In the genomic region with DNA sequence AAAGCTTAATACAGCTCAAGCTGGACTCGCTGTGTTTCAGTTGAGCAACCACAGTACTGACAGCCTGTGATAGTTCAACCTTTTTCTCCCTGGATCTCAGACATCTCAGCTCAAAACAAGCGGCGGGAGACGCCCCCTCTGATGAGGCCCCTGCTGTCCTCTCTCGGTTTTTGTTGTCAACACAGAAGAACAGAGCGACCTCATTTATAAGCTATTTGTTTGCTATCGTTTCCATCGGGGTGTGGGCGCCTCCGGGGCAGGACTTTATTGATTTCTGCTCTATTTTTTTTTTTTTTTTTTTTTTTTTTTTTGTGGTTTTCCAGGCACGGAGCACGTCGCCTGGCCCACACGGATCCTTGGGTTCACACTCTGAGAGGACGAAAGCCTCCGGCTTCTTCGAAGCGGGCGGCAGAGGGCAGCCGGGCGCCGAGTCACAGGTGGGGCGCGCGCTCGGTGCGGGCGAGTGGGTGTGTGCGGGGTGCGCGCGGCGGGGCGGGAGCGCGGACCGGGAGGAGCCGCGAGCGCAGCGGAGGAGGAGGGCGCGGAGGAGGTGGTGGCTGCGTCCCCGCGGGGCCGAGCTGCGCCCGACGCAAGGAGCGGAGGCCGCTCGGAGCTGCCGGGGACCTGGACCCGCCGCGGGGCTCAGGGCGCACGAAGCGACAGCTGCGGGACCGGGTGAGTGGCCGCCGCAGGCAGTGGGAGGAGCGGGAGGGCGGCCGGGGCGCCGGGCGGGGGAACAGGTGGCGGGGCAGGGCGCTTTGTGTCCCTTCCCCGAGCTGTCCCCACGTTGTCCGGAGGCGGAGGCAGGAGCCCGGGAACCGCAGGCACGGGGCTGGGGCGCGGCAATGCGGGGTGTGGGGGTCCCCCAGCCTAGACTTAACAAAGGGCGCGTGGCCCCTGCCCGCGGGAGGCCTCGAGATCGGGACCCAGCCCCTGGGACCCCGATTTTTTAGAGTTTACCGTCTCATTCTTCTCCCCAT, we compare ENCODE assay signal across 8 mouse cellular contexts. TPM values are rescaled to one million over a fixed set of nuclear protein-coding genes. Genes with fewer than 3 reads are reported as not detected.
A peak's percentile ranks its signal among the peaks of the same experiment; 100 is the strongest.
DNase-seq lines count a peak whose midpoint lies in the region; ATAC-seq lines count a peak whose summit lies in the region.

TSS of gene Dapk1 (plus strand) at position 512 of the 980 bp plus-strand sequence.

- H3K9ac ChIP-seq in lung, embryonic 15.5 days = peak within 1 kb of the TSS; percentile 75

- H3K27me3 ChIP-seq in hindbrain, embryonic 10.5 days (ENCODE audit: insufficient read depth, poor library complexity, severe bottlenecking) = no peaks in the 10 kb centered on the region
- no peaks in the 10 kb centered on the region for H3K27me3 ChIP-seq in lung, embryonic 15.5 days

- under 1% methylated on average over 85 of the region's 90 CpGs for WGBS in hindbrain, embryonic 10.5 days
- WGBS in lung, embryonic 15.5 days = under 1% methylated on average over 73 of the region's 90 CpGs

- H3K4me3 ChIP-seq in hindbrain, embryonic 10.5 days = peak within 1 kb of the TSS; percentile 86
- peak within 1 kb of the TSS; percentile 82 for H3K4me3 ChIP-seq in lung, embryonic 15.5 days

- H3K4me2 ChIP-seq in lung, embryonic 15.5 days = peak within 1 kb of the TSS; percentile 91

- H3K9me3 ChIP-seq in hindbrain, embryonic 10.5 days = no peaks in the 10 kb centered on the region
- H3K9me3 ChIP-seq in lung, embryonic 15.5 days = no peaks in the 10 kb centered on the region

- H3K4me1 ChIP-seq in hindbrain, embryonic 10.5 days (replicated peaks) = peaks cover 18% of the 10 kb centered on the region
- peaks cover 8% of the 10 kb centered on the region; the same call in 1 of the 2 replicates for H3K4me1 ChIP-seq in lung, embryonic 15.5 days

- peak; percentile 88 for ATAC-seq in lung, embryonic 15.5 days (ENCODE audit: borderline replicate concordance, extremely low read depth, low FRiP score, low TSS enrichment)

- DNase-seq in Muller cell, postnatal 12 days (ENCODE audit: inconsistent ontology term) = peak; percentile 95
- peak; percentile 80 for DNase-seq in cerebellum, adult 9-11 months
- peak; percentile 72 to 87 for DNase-seq in frontal cortex, postnatal 10 days (ENCODE audit: low spot score in 2 of 2)
- DNase-seq in hindbrain, embryonic 10.5 days (ENCODE audit: low spot score) = peak; percentile 82
- peak; percentile 84 for DNase-seq in layer of hippocampus, adult 9-11 months
- peak; percentile 78 for DNase-seq in ovary, postnatal 14 days (ENCODE audit: low spot score)
- peak; percentile 71 to 79 for DNase-seq in thymus, postnatal 10 days (ENCODE audit: low spot score in 2 of 2)

- H3K27ac ChIP-seq in hindbrain, embryonic 10.5 days = peak within 1 kb of the TSS; percentile 96
- peak within 1 kb of the TSS; percentile 81 for H3K27ac ChIP-seq in lung, embryonic 15.5 days

- peaks cover 25% of the 10 kb centered on the region for H3K36me3 ChIP-seq in hindbrain, embryonic 10.5 days
- no peaks in the 10 kb centered on the region; the same call in 1 of the 2 replicates for H3K36me3 ChIP-seq in lung, embryonic 15.5 days

RNA-seq across cellular contexts. Expression of gene Dapk1, which starts in this region (rescaled TPM):
- polyA plus RNA-seq in hindbrain, embryonic 10.5 days (2016; fragmentation: Nextera tagmentation; extraction: Ambion mirVana) = 19.8 and 23.6 TPM in 2 replicates
- polyA plus RNA-seq in lung, embryonic 15.5 days (2015; fragmentation: Nextera tagmentation; extraction: Ambion mirVana) = 26.2 and 32.7 TPM in 2 replicates

Comparison
In these comparisons a context has a peak if more than half of its experiments do, and no peak if none do; other contexts are left out.
1. Peak in every context shown above with its lines: DNase-seq, ATAC-seq, H3K4me3 ChIP-seq and H3K27ac ChIP-seq.